7 mouse cellular contexts compared by ENCODE assay signal in genomic region chr10:93261132-93261980, GRCm38 (mm10). TPM values are rescaled to one million over a fixed set of nuclear protein-coding genes. Genes with fewer than 3 reads are reported as not detected.
DNase-seq lines count a peak whose midpoint lies in the region; ATAC-seq lines count a peak whose summit lies in the region.

No protein-coding gene starts in this region.

- H3K4me2 ChIP-seq in heart, embryonic 16.5 days (ENCODE audit: low read depth, low read length) = peak overlapping the region; percentile 53
- H3K4me2 ChIP-seq in midbrain, embryonic 12.5 days (replicated peaks) = peak overlapping the region; percentile 43

- H3K27ac ChIP-seq in heart, embryonic 16.5 days (ENCODE audit: low read length) = peak overlapping the region; percentile 88
- H3K27ac ChIP-seq in midbrain, embryonic 12.5 days (replicated peaks) = no peak overlapping the region

- H3K4me1 ChIP-seq in heart, embryonic 16.5 days (ENCODE audit: control insufficient read depth, insufficient read depth, low read length) = peaks cover 45% of the 10 kb centered on the region
- H3K4me1 ChIP-seq in midbrain, embryonic 12.5 days = peaks cover 42% of the 10 kb centered on the region

- H3K36me3 ChIP-seq in heart, embryonic 16.5 days (ENCODE audit: control insufficient read depth, insufficient read depth) = peaks cover 9% of the 10 kb centered on the region
- no peaks in the 10 kb centered on the region for H3K36me3 ChIP-seq in midbrain, embryonic 12.5 days

- peak overlapping the region; percentile 6; the same call in 1 of the 2 replicates for H3K9ac ChIP-seq in heart, embryonic 16.5 days (ENCODE audit: low read length)
- 0 out of 2 replicates have a peak overlapping the region, but pooled peaks have one; percentile 17 for H3K9ac ChIP-seq in midbrain, embryonic 12.5 days (replicated peaks)

- H3K4me3 ChIP-seq in heart, embryonic 16.5 days (ENCODE audit: low read length) = peak overlapping the region; percentile 22
- no peak overlapping the region for H3K4me3 ChIP-seq in midbrain, embryonic 12.5 days

- peak; percentile 29 for ATAC-seq in heart, embryonic 16.5 days (replicated peaks; ENCODE audit: extremely low read depth, insufficient read depth, low FRiP score)
- peak; percentile 27; the same call in 1 of the 2 replicates for ATAC-seq in midbrain, embryonic 12.5 days (ENCODE audit: low FRiP score, low read depth)

- H3K9me3 ChIP-seq in heart, embryonic 16.5 days (replicated peaks; ENCODE audit: control insufficient read depth, low read length) = no peaks in the 10 kb centered on the region
- H3K9me3 ChIP-seq in midbrain, embryonic 12.5 days = no peaks in the 10 kb centered on the region

- 15% methylated on average over 16 of the region's 16 CpGs for WGBS in heart, embryonic 16.5 days
- WGBS in midbrain, embryonic 12.5 days = 26% methylated on average over 16 of the region's 16 CpGs

- DNase-seq in urinary bladder, postnatal 14 days (ENCODE audit: low spot score) = peak; percentile 49
- no peak for DNase-seq in urinary bladder, adult 18-20 months (ENCODE audit: low spot score in 2 of 2)
- DNase-seq in cerebellum, postnatal 36 days = peak; percentile 64 to 66
- DNase-seq in kidney, postnatal 25 days = peak; percentile 67 to 75
- peak; percentile 45 for DNase-seq in thymus, postnatal 25 days

- H3K27me3 ChIP-seq in heart, embryonic 16.5 days (ENCODE audit: control insufficient read depth, insufficient read depth, low read length) = no peaks in the 10 kb centered on the region
- no peaks in the 10 kb centered on the region for H3K27me3 ChIP-seq in midbrain, embryonic 12.5 days

RNA-seq across cellular contexts. Expression of gene Elk3, which starts 49.6 kb away (rescaled TPM):
- polyA plus RNA-seq in heart, embryonic 16.5 days (2015; fragmentation: Nextera tagmentation; extraction: Ambion mirVana) = 29.3 and 34.2 TPM in 2 replicates
- polyA plus RNA-seq in midbrain, embryonic 12.5 days (2016; fragmentation: Nextera tagmentation; extraction: Ambion mirVana) = 10.8 and 11.3 TPM in 2 replicates

Comparison
In these comparisons a context has a peak if more than half of its experiments do, and no peak if none do; other contexts are left out.
1. DNase-seq: peak in urinary bladder, postnatal 14 days (single experiment), cerebellum, postnatal 36 days (2 of 2), kidney, postnatal 25 days (2 of 2) and thymus, postnatal 25 days (single experiment); none in urinary bladder, adult 18-20 months (0 of 2).